Mouse (Mus musculus): Measurements from ENCODE around the gene Cxadr. TPM values are rescaled to one million over a fixed set of nuclear protein-coding genes. Genes with fewer than 3 reads are reported as not detected.
A peak's percentile ranks its signal among the peaks of the same experiment; 100 is the strongest.

Cxadr gene
- 37.2 and 39.3 TPM in 2 replicates for polyA plus RNA-seq (2015; fragmentation: Nextera tagmentation; extraction: Ambion mirVana)

- H3K4me1 ChIP-seq (ENCODE audit: insufficient read depth, low read length), result peaks cover 11% of the 10 kb centered on the region; the same call in 1 of the 2 replicates
- under 1% methylated on average over 33 of the region's 34 CpGs for WGBS
- peak within 1 kb of the TSS; percentile 63 for H3K4me3 ChIP-seq (ENCODE audit: low read length)
- 0 out of 2 replicates have a peak, but pooled peaks cover 2% of the 10 kb centered on the region for H3K27me3 ChIP-seq (ENCODE audit: insufficient read depth, low read length)
- ATAC-seq (ENCODE audit: low FRiP score, low TSS enrichment), result peak; percentile 95
- H3K9me3 ChIP-seq (ENCODE audit: low read length), result no peaks in the 10 kb centered on the region
- peak within 1 kb of the TSS; percentile 67 for H3K27ac ChIP-seq (ENCODE audit: low read length)
- peak within 1 kb of the TSS; percentile 66 for H3K9ac ChIP-seq (replicated peaks; ENCODE audit: low read length)
- H3K36me3 ChIP-seq (ENCODE audit: insufficient read depth, low read length), result no peaks in the 10 kb centered on the region
- peak within 1 kb of the TSS; percentile 74 for H3K4me2 ChIP-seq (replicated peaks; ENCODE audit: low read depth, low read length)
Measured at GRCm38 (mm10) chr16:78301183-78301830, at the start of gene Cxadr. Cxadr (plus strand) TSS chr16:78301489.

DNA sequence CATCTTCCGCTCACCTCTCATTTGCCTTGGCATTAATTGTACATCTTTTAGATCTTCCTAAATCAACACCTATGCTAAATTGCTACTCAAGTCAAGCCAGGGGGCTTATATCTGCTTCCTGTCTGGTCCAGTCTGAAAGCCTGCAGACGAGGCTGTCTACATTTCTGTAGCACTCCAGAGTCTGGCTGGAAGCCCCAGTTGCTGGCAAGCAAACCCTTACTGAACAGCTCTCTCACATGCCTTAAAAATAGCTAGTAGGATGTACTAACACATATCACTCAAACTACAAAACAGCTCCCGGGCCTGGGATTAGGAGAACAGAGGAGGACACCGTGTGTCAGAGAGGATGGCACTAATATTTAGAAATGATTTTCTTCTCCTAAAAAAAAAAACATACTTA, 42.3 kb upstream of the Cxadr start:
- no peak overlapping the region for H3K27ac ChIP-seq (ENCODE audit: low read length)
- H3K4me2 ChIP-seq (replicated peaks; ENCODE audit: low read depth, low read length), result no peak overlapping the region
- H3K9ac ChIP-seq (replicated peaks; ENCODE audit: low read length), result no peak overlapping the region
- H3K4me3 ChIP-seq (ENCODE audit: low read length), result no peak overlapping the region
- no peaks in the 10 kb centered on the region for H3K9me3 ChIP-seq (ENCODE audit: low read length)
- H3K27me3 ChIP-seq (ENCODE audit: insufficient read depth, low read length), result no peaks in the 10 kb centered on the region
- WGBS, result 81% methylated on average over 4 of the region's 4 CpGs
- no peaks in the 10 kb centered on the region for H3K36me3 ChIP-seq (ENCODE audit: insufficient read depth, low read length)
- ATAC-seq (ENCODE audit: low FRiP score, low TSS enrichment), result no peak
- no peaks in the 10 kb centered on the region for H3K4me1 ChIP-seq (ENCODE audit: insufficient read depth, low read length)

DNA sequence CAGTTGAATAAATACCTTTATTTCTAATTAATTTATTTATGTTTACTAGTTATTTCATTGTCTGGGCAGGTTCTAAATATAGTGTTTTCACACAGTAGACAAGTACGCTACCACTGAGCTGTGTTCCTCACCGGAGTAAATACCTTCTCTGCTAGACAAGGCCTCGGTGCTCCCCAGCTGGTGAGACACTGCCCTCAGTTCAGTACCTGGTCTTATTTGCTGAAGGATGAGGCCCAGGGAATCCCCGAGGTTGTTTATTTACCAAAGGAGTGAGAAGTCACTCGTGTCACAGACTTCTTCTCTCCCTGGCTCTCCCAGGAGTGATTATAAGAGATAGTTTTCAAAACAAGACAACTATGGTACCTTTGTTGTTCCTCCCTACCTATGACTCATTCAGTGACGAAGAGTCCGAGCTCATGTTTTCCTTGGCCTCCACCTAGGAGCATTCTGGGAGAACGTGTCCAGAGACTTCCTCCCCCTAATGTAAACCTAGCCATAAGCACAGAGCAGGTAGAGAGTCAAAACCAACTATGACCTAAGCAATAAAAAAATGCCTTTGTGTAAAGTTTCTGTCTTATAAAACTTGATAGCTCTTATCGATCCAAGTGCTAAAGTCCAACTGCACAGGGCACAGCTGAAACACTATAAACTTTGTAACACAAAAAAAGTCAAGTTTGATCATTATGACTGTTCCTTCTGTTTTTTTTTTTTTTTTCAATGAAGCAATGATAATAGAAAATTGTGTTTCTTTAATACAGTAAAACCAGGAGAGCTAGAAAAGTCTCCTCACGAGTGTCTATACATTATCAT, 41.0 kb upstream of the Cxadr start:
- no peak overlapping the region for H3K9ac ChIP-seq (replicated peaks; ENCODE audit: low read length)
- peaks cover 5% of the 10 kb centered on the region; the same call in 1 of the 2 replicates for H3K4me1 ChIP-seq (ENCODE audit: insufficient read depth, low read length)
- no peaks in the 10 kb centered on the region for H3K27me3 ChIP-seq (ENCODE audit: insufficient read depth, low read length)
- H3K9me3 ChIP-seq (ENCODE audit: low read length), result no peaks in the 10 kb centered on the region
- H3K27ac ChIP-seq (ENCODE audit: low read length), result no peak overlapping the region
- 58% methylated on average over 10 of the region's 10 CpGs for WGBS
- H3K4me3 ChIP-seq (ENCODE audit: low read length), result no peak overlapping the region
- no peaks in the 10 kb centered on the region for H3K36me3 ChIP-seq (ENCODE audit: insufficient read depth, low read length)
- H3K4me2 ChIP-seq (replicated peaks; ENCODE audit: low read depth, low read length), result no peak overlapping the region
- ATAC-seq (ENCODE audit: low FRiP score, low TSS enrichment), result no peak

DNA sequence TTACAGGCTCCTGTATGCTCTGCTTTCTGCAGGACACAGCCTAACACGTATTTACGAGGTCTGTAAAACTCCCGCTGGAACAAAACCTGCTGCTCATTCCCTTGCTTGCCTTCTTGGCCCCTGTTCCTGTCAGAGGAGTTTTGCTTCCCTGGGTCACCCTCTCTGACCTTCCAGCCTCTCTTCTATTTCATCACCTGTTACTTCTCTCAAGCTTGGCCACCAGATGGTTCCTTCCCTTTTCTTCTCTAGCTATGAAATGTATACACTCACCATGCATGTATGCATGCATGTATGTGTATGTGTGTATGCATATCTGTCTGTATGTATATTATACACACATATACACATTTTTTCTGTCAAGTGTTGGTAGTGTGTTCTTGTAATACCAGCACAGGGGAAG, 39.8 kb upstream of the Cxadr start:
- Histone ChIP-seq H3K9ac (replicated peaks; ENCODE audit: low read length) (no peak overlapping the region), H3K27me3 (ENCODE audit: insufficient read depth, low read length) (no peaks in the 10 kb centered on the region), H3K4me3 (ENCODE audit: low read length) (no peak overlapping the region), H3K27ac (ENCODE audit: low read length) (no peak overlapping the region), H3K9me3 (ENCODE audit: low read length) (no peaks in the 10 kb centered on the region), H3K4me2 (replicated peaks; ENCODE audit: low read depth, low read length) (no peak overlapping the region), H3K4me1 (ENCODE audit: insufficient read depth, low read length) (peaks cover 13% of the 10 kb centered on the region; the same call in 1 of the 2 replicates), H3K36me3 (ENCODE audit: insufficient read depth, low read length) (no peaks in the 10 kb centered on the region)
- WGBS, result 21% methylated on average over 3 of the region's 3 CpGs
- ATAC-seq (ENCODE audit: low FRiP score, low TSS enrichment), result no peak

GRCm38 (mm10) chr16:78264442-78265150, 36.7 kb upstream of the Cxadr start:
- Histone ChIP-seq H3K9ac (replicated peaks; ENCODE audit: low read length) (peak overlapping the region; percentile 70), H3K4me2 (replicated peaks; ENCODE audit: low read depth, low read length) (peak overlapping the region; percentile 77), H3K9me3 (ENCODE audit: low read length) (no peaks in the 10 kb centered on the region), H3K27ac (ENCODE audit: low read length) (peak overlapping the region; percentile 77), H3K27me3 (ENCODE audit: insufficient read depth, low read length) (no peaks in the 10 kb centered on the region), H3K4me3 (ENCODE audit: low read length) (peak overlapping the region; percentile 53), H3K4me1 (ENCODE audit: insufficient read depth, low read length) (peaks cover 13% of the 10 kb centered on the region; the same call in 1 of the 2 replicates), H3K36me3 (ENCODE audit: insufficient read depth, low read length) (no peaks in the 10 kb centered on the region)
- whole genome bisulfite sequencing, result 19% methylated on average over 16 of the region's 16 CpGs
- peak; percentile 59 for ATAC-seq (ENCODE audit: low FRiP score, low TSS enrichment)

DNA sequence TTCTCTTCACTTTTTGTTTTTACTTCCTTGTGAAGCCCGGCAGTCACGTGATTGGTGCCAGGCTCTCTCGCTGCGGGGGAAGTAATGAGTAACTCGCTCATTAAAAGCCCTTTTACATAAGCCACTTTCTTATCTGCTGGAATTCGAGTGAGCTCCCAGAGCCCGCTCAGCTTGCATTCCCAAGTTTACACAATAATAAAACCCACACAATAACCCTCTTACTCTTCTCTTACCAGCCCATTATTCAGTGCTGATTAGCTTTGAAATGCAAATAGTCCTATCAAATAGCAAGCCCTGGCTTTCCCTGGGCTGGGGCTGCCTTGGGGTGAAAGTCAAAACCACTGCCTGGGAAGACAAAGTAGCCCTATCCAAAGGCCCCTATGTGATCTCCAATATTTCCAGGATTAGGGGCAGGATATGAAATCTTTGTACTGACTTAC, 36.1 kb upstream of the Cxadr start:
- WGBS, result 1% methylated on average over 7 of the region's 7 CpGs
- Histone ChIP-seq H3K4me1 (ENCODE audit: insufficient read depth, low read length) (peaks cover 13% of the 10 kb centered on the region; the same call in 1 of the 2 replicates), H3K4me2 (replicated peaks; ENCODE audit: low read depth, low read length) (peak overlapping the region; percentile 77), H3K27me3 (ENCODE audit: insufficient read depth, low read length) (no peaks in the 10 kb centered on the region), H3K9me3 (ENCODE audit: low read length) (no peaks in the 10 kb centered on the region), H3K36me3 (ENCODE audit: insufficient read depth, low read length) (no peaks in the 10 kb centered on the region), H3K27ac (ENCODE audit: low read length) (peak overlapping the region; percentile 77), H3K4me3 (ENCODE audit: low read length) (peak overlapping the region; percentile 53), H3K9ac (replicated peaks; ENCODE audit: low read length) (peak overlapping the region; percentile 70)
- ATAC-seq (ENCODE audit: low FRiP score, low TSS enrichment), result peak; percentile 84

GRCm38 (mm10) chr16:78265826-78266225, 35.5 kb upstream of the Cxadr start:
- Histone ChIP-seq H3K9me3 (ENCODE audit: low read length) (no peaks in the 10 kb centered on the region), H3K27ac (ENCODE audit: low read length) (peak overlapping the region; percentile 65), H3K9ac (replicated peaks; ENCODE audit: low read length) (no peak overlapping the region), H3K4me3 (ENCODE audit: low read length) (no peak overlapping the region), H3K36me3 (ENCODE audit: insufficient read depth, low read length) (no peaks in the 10 kb centered on the region), H3K4me2 (replicated peaks; ENCODE audit: low read depth, low read length) (no peak overlapping the region), H3K4me1 (ENCODE audit: insufficient read depth, low read length) (peaks cover 13% of the 10 kb centered on the region; the same call in 1 of the 2 replicates), H3K27me3 (ENCODE audit: insufficient read depth, low read length) (no peaks in the 10 kb centered on the region)
- ATAC-seq (ENCODE audit: low FRiP score, low TSS enrichment), result no peak
- 45% methylated on average over 11 of the region's 11 CpGs for WGBS

DNA sequence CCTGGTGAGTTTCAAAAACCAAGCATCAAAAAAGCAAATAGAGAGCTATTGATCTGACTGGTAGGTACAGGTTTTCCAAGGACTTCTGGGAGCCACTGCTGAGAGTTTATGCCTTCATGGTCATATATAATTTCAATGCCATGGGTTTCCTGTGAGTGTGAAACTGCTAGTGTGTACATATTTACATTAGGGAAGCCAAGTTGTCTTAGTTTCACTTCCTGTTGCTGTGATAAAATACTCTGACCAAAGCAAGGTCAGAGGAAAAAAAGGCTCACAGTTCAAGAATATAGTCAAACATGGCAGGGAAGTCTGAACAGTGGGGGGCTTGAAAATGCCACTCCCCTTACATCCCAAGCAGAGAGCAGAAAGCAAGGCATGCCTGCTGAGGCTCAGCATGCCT, 33.8 kb upstream of the Cxadr start:
- H3K36me3 ChIP-seq (ENCODE audit: insufficient read depth, low read length), result no peaks in the 10 kb centered on the region
- H3K4me1 ChIP-seq (ENCODE audit: insufficient read depth, low read length), result peaks cover 13% of the 10 kb centered on the region; the same call in 1 of the 2 replicates
- no peaks in the 10 kb centered on the region for H3K9me3 ChIP-seq (ENCODE audit: low read length)
- H3K27me3 ChIP-seq (ENCODE audit: insufficient read depth, low read length), result no peaks in the 10 kb centered on the region
- H3K4me2 ChIP-seq (replicated peaks; ENCODE audit: low read depth, low read length), result no peak overlapping the region
- no peak for ATAC-seq (ENCODE audit: low FRiP score, low TSS enrichment)
- no peak overlapping the region for H3K4me3 ChIP-seq (ENCODE audit: low read length)
- H3K27ac ChIP-seq (ENCODE audit: low read length), result no peak overlapping the region
- no peak overlapping the region for H3K9ac ChIP-seq (replicated peaks; ENCODE audit: low read length)

DNA sequence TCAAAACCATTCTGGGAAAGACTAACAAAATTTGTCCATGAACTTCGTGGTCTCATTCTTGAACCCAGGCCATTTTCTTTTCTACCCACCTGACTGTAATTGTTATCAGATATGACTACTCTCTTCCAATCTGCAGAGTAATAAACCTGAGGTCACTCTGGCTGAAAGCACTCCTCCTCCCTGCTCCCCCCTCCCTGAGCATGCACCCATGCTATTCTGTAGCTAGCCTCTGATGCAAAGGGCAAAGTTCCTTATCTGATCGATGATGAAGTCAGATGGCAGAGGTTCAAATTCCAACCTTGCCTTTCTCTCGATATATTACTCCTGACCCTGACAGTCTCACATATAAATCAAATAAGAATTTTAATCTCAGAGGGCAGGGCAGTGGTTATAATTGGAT, 33.1 kb upstream of the Cxadr start:
- WGBS, result 51% methylated on average over 3 of the region's 3 CpGs
- Histone ChIP-seq H3K4me2 (replicated peaks; ENCODE audit: low read depth, low read length) (no peak overlapping the region), H3K4me3 (ENCODE audit: low read length) (no peak overlapping the region), H3K9me3 (ENCODE audit: low read length) (no peaks in the 10 kb centered on the region), H3K36me3 (ENCODE audit: insufficient read depth, low read length) (no peaks in the 10 kb centered on the region), H3K27me3 (ENCODE audit: insufficient read depth, low read length) (no peaks in the 10 kb centered on the region), H3K27ac (ENCODE audit: low read length) (no peak overlapping the region), H3K9ac (replicated peaks; ENCODE audit: low read length) (no peak overlapping the region), H3K4me1 (ENCODE audit: insufficient read depth, low read length) (peaks cover 13% of the 10 kb centered on the region; the same call in 1 of the 2 replicates)
- no peak for ATAC-seq (ENCODE audit: low FRiP score, low TSS enrichment)
